Comparison of ENCODE assay signal across 26 mouse cellular contexts in genomic region chr17:78889184-78889583, GRCm38 (mm10). TPM values are rescaled to one million over a fixed set of nuclear protein-coding genes. Genes with fewer than 3 reads are reported as not detected.
DNase-seq lines count a peak whose midpoint lies in the region; ATAC-seq lines count a peak whose summit lies in the region.
"Had no signal": no experiment of that assay in that cellular context is flagged by ENCODE, and none has a peak within 500 bp of the region (broad histone marks: within the 10 kb centered on the region; RNA-seq: fewer than 3 reads in every experiment).

No protein-coding gene starts in this region.

- ATAC-seq in forebrain, embryonic 14.5 days = 0 out of 2 replicates have a peak, but pooled peaks have one; percentile 20
- no peak for ATAC-seq in forebrain, embryonic 12.5 days (ENCODE audit: low FRiP score)
- ATAC-seq in hindbrain, embryonic 15.5 days (ENCODE audit: low FRiP score, low read depth) = peak; percentile 78; the same call in 1 of the 2 replicates
- ATAC-seq in erythroblast, adult 5-6 weeks (replicated peaks; ENCODE audit: low FRiP score, poor library complexity, severe bottlenecking) = 0 out of 2 replicates have a peak, but pooled peaks have one; percentile 38
- ATAC-seq: intestine, embryonic 16.5 days had no signal

- H3K9me3 ChIP-seq in forebrain, embryonic 14.5 days (replicated peaks; ENCODE audit: control insufficient read depth, low read length) = no peaks in the 10 kb centered on the region
- H3K9me3 ChIP-seq in forebrain, embryonic 12.5 days = no peaks in the 10 kb centered on the region
- H3K9me3 ChIP-seq in hindbrain, embryonic 15.5 days = no peaks in the 10 kb centered on the region
- H3K9me3 ChIP-seq in hindbrain, embryonic 10.5 days = peaks cover 4% of the 10 kb centered on the region; the same call in 1 of the 2 replicates
- H3K9me3 ChIP-seq: embryonic facial prominence, embryonic 15.5 days; liver, embryonic 15.5 days; neural tube, embryonic 15.5 days had no signal

- no peak overlapping the region for H3K4me2 ChIP-seq in forebrain, embryonic 14.5 days (ENCODE audit: low read length)
- no peak overlapping the region for H3K4me2 ChIP-seq in forebrain, embryonic 12.5 days
- H3K4me2 ChIP-seq in hindbrain, embryonic 15.5 days = no peak overlapping the region
- H3K4me2 ChIP-seq: embryonic facial prominence, embryonic 15.5 days; heart, embryonic 13.5 days; liver, embryonic 15.5 days; neural tube, embryonic 15.5 days had no signal

- H3K27ac ChIP-seq in forebrain, embryonic 14.5 days (ENCODE audit: low read depth, low read length) = no peak overlapping the region
- no peak overlapping the region for H3K27ac ChIP-seq in forebrain, embryonic 12.5 days
- H3K27ac ChIP-seq in hindbrain, embryonic 15.5 days (replicated peaks) = no peak overlapping the region
- no peak overlapping the region for H3K27ac ChIP-seq in hindbrain, embryonic 10.5 days
- H3K27ac ChIP-seq: embryonic facial prominence, embryonic 15.5 days; heart, embryonic 13.5 days; liver, embryonic 15.5 days; neural tube, embryonic 15.5 days had no signal

- DNase-seq in forebrain, embryonic 14.5 days (ENCODE audit: low spot score) = peak; percentile 15
- no peak for DNase-seq in hindbrain, embryonic 10.5 days (ENCODE audit: low spot score)
- peak; percentile 29 for DNase-seq in cerebellum, adult 9-11 months
- DNase-seq in ovary, postnatal 10 days (ENCODE audit: low spot score) = no peak
- DNase-seq in heart, postnatal 25 days (ENCODE audit: low spot score) = no peak
- DNase-seq: B cell, adult 2 months; heart, adult 18-20 months; heart, postnatal 36 days; kidney, postnatal 4 days; layer of hippocampus, adult 9-11 months; lung, postnatal 14 days; midbrain, embryonic 14.5 days; right cerebral cortex, postnatal 14 days; spleen, adult 18-20 months; thymus, postnatal 36 days had no signal

- H3K36me3 ChIP-seq in forebrain, embryonic 14.5 days (ENCODE audit: control insufficient read depth, insufficient read depth, low read length) = no peaks in the 10 kb centered on the region
- H3K36me3 ChIP-seq in forebrain, embryonic 12.5 days (replicated peaks) = no peaks in the 10 kb centered on the region
- no peaks in the 10 kb centered on the region for H3K36me3 ChIP-seq in hindbrain, embryonic 15.5 days
- H3K36me3 ChIP-seq in hindbrain, embryonic 10.5 days = no peaks in the 10 kb centered on the region
- H3K36me3 ChIP-seq: embryonic facial prominence, embryonic 15.5 days; heart, embryonic 13.5 days; liver, embryonic 15.5 days; neural tube, embryonic 15.5 days had no signal

- no peaks in the 10 kb centered on the region for H3K4me1 ChIP-seq in forebrain, embryonic 14.5 days (ENCODE audit: control insufficient read depth, insufficient read depth, low read length)
- no peaks in the 10 kb centered on the region for H3K4me1 ChIP-seq in forebrain, embryonic 12.5 days
- no peaks in the 10 kb centered on the region for H3K4me1 ChIP-seq in hindbrain, embryonic 15.5 days (replicated peaks)
- H3K4me1 ChIP-seq in hindbrain, embryonic 10.5 days (replicated peaks) = no peaks in the 10 kb centered on the region
- H3K4me1 ChIP-seq: embryonic facial prominence, embryonic 15.5 days; heart, embryonic 13.5 days; liver, embryonic 15.5 days; neural tube, embryonic 15.5 days had no signal

- intact Hi-C loops in heart, postnatal 25 days (cut with DNase I) = no loop called here

- H3K4me3 ChIP-seq in forebrain, embryonic 14.5 days (ENCODE audit: low read depth, low read length) = no peak overlapping the region
- H3K4me3 ChIP-seq in forebrain, embryonic 12.5 days (replicated peaks) = no peak overlapping the region
- H3K4me3 ChIP-seq in hindbrain, embryonic 15.5 days = no peak overlapping the region
- no peak overlapping the region for H3K4me3 ChIP-seq in hindbrain, embryonic 10.5 days
- H3K4me3 ChIP-seq: embryonic facial prominence, embryonic 15.5 days; heart, embryonic 13.5 days; liver, embryonic 15.5 days; neural tube, embryonic 15.5 days had no signal

- H3K27me3 ChIP-seq in forebrain, embryonic 14.5 days (replicated peaks; ENCODE audit: control insufficient read depth, insufficient read depth, low read length) = no peaks in the 10 kb centered on the region
- no peaks in the 10 kb centered on the region for H3K27me3 ChIP-seq in forebrain, embryonic 12.5 days
- H3K27me3 ChIP-seq in hindbrain, embryonic 15.5 days = no peaks in the 10 kb centered on the region
- H3K27me3 ChIP-seq in hindbrain, embryonic 10.5 days (ENCODE audit: insufficient read depth, poor library complexity, severe bottlenecking) = no peaks in the 10 kb centered on the region
- H3K27me3 ChIP-seq: embryonic facial prominence, embryonic 15.5 days; heart, embryonic 13.5 days; liver, embryonic 15.5 days; neural tube, embryonic 15.5 days had no signal

- 40% methylated on average over 3 of the region's 3 CpGs for WGBS in forebrain, embryonic 14.5 days
- WGBS in forebrain, embryonic 12.5 days = 52% methylated on average over 3 of the region's 3 CpGs
- WGBS in hindbrain, embryonic 15.5 days = 51% methylated on average over 3 of the region's 3 CpGs
- WGBS in hindbrain, embryonic 10.5 days = 62% methylated on average over 3 of the region's 3 CpGs

- H3K9ac ChIP-seq in forebrain, embryonic 14.5 days (ENCODE audit: low read length) = no peak overlapping the region
- no peak overlapping the region for H3K9ac ChIP-seq in forebrain, embryonic 12.5 days
- no peak overlapping the region for H3K9ac ChIP-seq in hindbrain, embryonic 15.5 days
- H3K9ac ChIP-seq: embryonic facial prominence, embryonic 15.5 days; heart, embryonic 13.5 days; liver, embryonic 15.5 days; neural tube, embryonic 15.5 days had no signal

RNA-seq across cellular contexts. Expression of gene Eif2ak2, which starts 6.8 kb away (rescaled TPM):
- 2.4 and 2.5 TPM in 2 replicates for polyA plus RNA-seq in forebrain, embryonic 14.5 days (2014; fragmentation: Nextera tagmentation; extraction: Ambion mirVana)
- 6.5 and 7.4 TPM in 2 replicates for polyA plus RNA-seq in forebrain, embryonic 12.5 days (2016; fragmentation: Nextera tagmentation; extraction: Ambion mirVana)
- polyA plus RNA-seq in hindbrain, embryonic 15.5 days (2015; fragmentation: Nextera tagmentation; extraction: Ambion mirVana) = 4.2 and 6.1 TPM in 2 replicates
- polyA plus RNA-seq in hindbrain, embryonic 10.5 days (2016; fragmentation: Nextera tagmentation; extraction: Ambion mirVana) = 4.9 and 5.2 TPM in 2 replicates
- total RNA-seq in erythroblast, adult 5-6 weeks (2015; ENCODE audit: low replicate concordance) = 13.4 and 23.0 TPM in 2 replicates
- total RNA-seq in erythroblast, adult 5-6 weeks (2017; ENCODE audit: low replicate concordance) = 50.1 and 55.8 TPM in 2 replicates
- 1 to 10 TPM; 8.5 to 9.7 TPM for total RNA-seq in heart, postnatal 25 days (2021)

RNA-seq across cellular contexts. Expression of gene Sult6b1, which starts 17.6 kb away (rescaled TPM):
- 0.15 and 0.20 TPM in 2 replicates for polyA plus RNA-seq in forebrain, embryonic 14.5 days (2014; fragmentation: Nextera tagmentation; extraction: Ambion mirVana)
- 0.18 TPM in 1 of 2 replicates, not detected in the other for polyA plus RNA-seq in forebrain, embryonic 12.5 days (2016; fragmentation: Nextera tagmentation; extraction: Ambion mirVana)
- polyA plus RNA-seq in hindbrain, embryonic 15.5 days (2015; fragmentation: Nextera tagmentation; extraction: Ambion mirVana) = 0.27 TPM in 1 of 2 replicates, not detected in the other
- 0.17 TPM in 1 of 2 replicates, not detected in the other for polyA plus RNA-seq in hindbrain, embryonic 10.5 days (2016; fragmentation: Nextera tagmentation; extraction: Ambion mirVana)
- total RNA-seq in erythroblast, adult 5-6 weeks (2015; ENCODE audit: low replicate concordance) = not detected in 2 replicates
- total RNA-seq in erythroblast, adult 5-6 weeks (2017; ENCODE audit: low replicate concordance) = 0.70 TPM in 1 of 2 replicates, not detected in the other
- not detected for total RNA-seq in heart, postnatal 25 days (2021)
- total RNA-seq: gastrocnemius, adult 8-10 months; heart, adult 18-20 months; heart, postnatal 36 days; megakaryocyte, adult 5-6 weeks had no signal
- polyA plus RNA-seq: midbrain, embryonic 14.5 days; stomach, embryonic 14.5 days had no signal

RNA-seq across cellular contexts. Expression of gene Cebpzos, which starts 27.1 kb away (rescaled TPM):
- 112 and 121 TPM in 2 replicates for polyA plus RNA-seq in forebrain, embryonic 14.5 days (2014; fragmentation: Nextera tagmentation; extraction: Ambion mirVana)
- polyA plus RNA-seq in forebrain, embryonic 12.5 days (2016; fragmentation: Nextera tagmentation; extraction: Ambion mirVana) = 109 and 112 TPM in 2 replicates
- 103 and 113 TPM in 2 replicates for polyA plus RNA-seq in hindbrain, embryonic 15.5 days (2015; fragmentation: Nextera tagmentation; extraction: Ambion mirVana)
- 111 and 118 TPM in 2 replicates for polyA plus RNA-seq in hindbrain, embryonic 10.5 days (2016; fragmentation: Nextera tagmentation; extraction: Ambion mirVana)
- 4.4 and 10.0 TPM in 2 replicates for total RNA-seq in erythroblast, adult 5-6 weeks (2015; ENCODE audit: low replicate concordance)
- 14.8 TPM in 2 replicates for total RNA-seq in erythroblast, adult 5-6 weeks (2017; ENCODE audit: low replicate concordance)
- 10 to 100 TPM; 54.9 to 58.6 TPM for total RNA-seq in heart, postnatal 25 days (2021)

RNA-seq across cellular contexts. Expression of gene Cebpz, which starts 47.7 kb away (rescaled TPM):
- 52.3 and 60.0 TPM in 2 replicates for polyA plus RNA-seq in forebrain, embryonic 14.5 days (2014; fragmentation: Nextera tagmentation; extraction: Ambion mirVana)
- polyA plus RNA-seq in forebrain, embryonic 12.5 days (2016; fragmentation: Nextera tagmentation; extraction: Ambion mirVana) = 69.2 and 76.0 TPM in 2 replicates
- 38.6 and 42.6 TPM in 2 replicates for polyA plus RNA-seq in hindbrain, embryonic 15.5 days (2015; fragmentation: Nextera tagmentation; extraction: Ambion mirVana)
- 39.5 and 50.2 TPM in 2 replicates for polyA plus RNA-seq in hindbrain, embryonic 10.5 days (2016; fragmentation: Nextera tagmentation; extraction: Ambion mirVana)
- 12.9 and 15.0 TPM in 2 replicates for total RNA-seq in erythroblast, adult 5-6 weeks (2015; ENCODE audit: low replicate concordance)
- total RNA-seq in erythroblast, adult 5-6 weeks (2017; ENCODE audit: low replicate concordance) = 19.2 and 29.8 TPM in 2 replicates
- 10 to 100 TPM; 18.9 to 19.2 TPM for total RNA-seq in heart, postnatal 25 days (2021)

RNA-seq across cellular contexts. Expression of gene Ndufaf7, which starts 47.8 kb away (rescaled TPM):
- polyA plus RNA-seq in forebrain, embryonic 14.5 days (2014; fragmentation: Nextera tagmentation; extraction: Ambion mirVana) = 57.9 and 63.7 TPM in 2 replicates
- polyA plus RNA-seq in forebrain, embryonic 12.5 days (2016; fragmentation: Nextera tagmentation; extraction: Ambion mirVana) = 46.3 and 55.6 TPM in 2 replicates
- polyA plus RNA-seq in hindbrain, embryonic 15.5 days (2015; fragmentation: Nextera tagmentation; extraction: Ambion mirVana) = 58.8 and 62.1 TPM in 2 replicates
- 46.6 and 58.2 TPM in 2 replicates for polyA plus RNA-seq in hindbrain, embryonic 10.5 days (2016; fragmentation: Nextera tagmentation; extraction: Ambion mirVana)
- 5.0 and 23.0 TPM in 2 replicates for total RNA-seq in erythroblast, adult 5-6 weeks (2015; ENCODE audit: low replicate concordance)
- 8.4 and 8.7 TPM in 2 replicates for total RNA-seq in erythroblast, adult 5-6 weeks (2017; ENCODE audit: low replicate concordance)
- 10 to 100 TPM; 47.3 to 48.6 TPM for total RNA-seq in heart, postnatal 25 days (2021)

Comparison
In these comparisons a context has a peak if more than half of its experiments do, and no peak if none do; other contexts are left out.
1. DNase-seq: peak in forebrain, embryonic 14.5 days (single experiment) and cerebellum, adult 9-11 months (single experiment); none in hindbrain, embryonic 10.5 days (single experiment), ovary, postnatal 10 days (single experiment) and heart, postnatal 25 days (single experiment).